Mouse (Mus musculus) erythroblast, embryonic 14.5 days (primary cell): ENCODE measurements around the gene Ccdc182. TPM values are rescaled to one million over a fixed set of nuclear protein-coding genes. Genes with fewer than 3 reads are reported as not detected.

Experiments used
- H3K27me3 ChIP-seq: 2 replicates; pipeline ENCODE4 v1.6.1; 2012; ENCODE audit warnings: inconsistent platforms; ENCODE audit not compliant: control insufficient read depth
- H3K36me3 ChIP-seq: 2 replicates; pipeline ENCODE4 v1.6.1; 2012; ENCODE audit warnings: mild to moderate bottlenecking, inconsistent platforms; ENCODE audit not compliant: control insufficient read depth
- H3K4me1 ChIP-seq: 2 replicates; pipeline ENCODE4 v1.6.1; 2012; ENCODE audit warnings: inconsistent platforms; ENCODE audit not compliant: control insufficient read depth
- H3K4me3 ChIP-seq: replicated peaks from 2 replicates; pipeline ENCODE3; 2012; ENCODE audit warnings: moderate library complexity, mild to moderate bottlenecking, inconsistent platforms
- H3K9me3 ChIP-seq: 2 replicates; pipeline ENCODE4 v1.6.1; 2012; ENCODE audit warnings: low read length, inconsistent platforms, mixed read lengths; ENCODE audit not compliant: control insufficient read depth
- GATA1 ChIP-seq: IDR thresholded peaks from 2 replicates; pipeline ENCODE4 v1.6.1; 2012; ENCODE audit warnings: low read length, inconsistent platforms, mixed read lengths
- TAL1 ChIP-seq: IDR thresholded peaks from 3 replicates; pipeline ENCODE4 v1.6.1; 2012; ENCODE audit warnings: low read length, inconsistent platforms, mixed read lengths
- polyA plus RNA-seq: library from polyadenylated mRNA; stranded (reverse); fragments of >175 nt; gene quantifications from 2 replicates; pipeline ENCODE4 v1.2.3, GENCODE M21; 2012

Ccdc182 gene
- polyA plus RNA-seq, 1 experiment = not detected

GRCm38 (mm10) chr11:88276534-88277308 is 17.1 kb upstream of the Ccdc182 start:
- Histone ChIP-seq H3K4me3 (no peak overlapping the region), H3K36me3 (no peaks in the 10 kb centered on the region), H3K4me1 (no peaks in the 10 kb centered on the region), H3K27me3 (no peaks in the 10 kb centered on the region; the same call in 1 of the 2 replicates), H3K9me3 (no peaks in the 10 kb centered on the region)
- no peak for TF ChIP-seq TAL1
- TF ChIP-seq GATA1 = no peak

GRCm38 (mm10) chr11:88279006-88279405 is 14.9 kb upstream of the Ccdc182 start:
- H3K4me1 ChIP-seq = no peaks in the 10 kb centered on the region
- no peaks in the 10 kb centered on the region; the same call in 1 of the 2 replicates for H3K27me3 ChIP-seq
- no peaks in the 10 kb centered on the region for H3K36me3 ChIP-seq
- no peak overlapping the region for H3K4me3 ChIP-seq
- no peak for TF ChIP-seq GATA1
- no peak for TF ChIP-seq TAL1
- H3K9me3 ChIP-seq = peaks cover 2% of the 10 kb centered on the region; the same call in 1 of the 2 replicates

GRCm38 (mm10) chr11:88280426-88280836 is 13.4 kb upstream of the Ccdc182 start:
- H3K4me1 ChIP-seq = no peaks in the 10 kb centered on the region
- no peak overlapping the region for H3K4me3 ChIP-seq
- no peak for TF ChIP-seq GATA1
- no peaks in the 10 kb centered on the region for H3K27me3 ChIP-seq
- H3K36me3 ChIP-seq = no peaks in the 10 kb centered on the region
- H3K9me3 ChIP-seq = peaks cover 2% of the 10 kb centered on the region; the same call in 1 of the 2 replicates

GRCm38 (mm10) chr11:88281428-88282119 is 12.3 kb upstream of the Ccdc182 start:
- TF ChIP-seq GATA1 = no peak
- Histone ChIP-seq H3K9me3 (peaks cover 2% of the 10 kb centered on the region; the same call in 1 of the 2 replicates), H3K36me3 (no peaks in the 10 kb centered on the region), H3K4me1 (no peaks in the 10 kb centered on the region), H3K4me3 (no peak overlapping the region), H3K27me3 (no peaks in the 10 kb centered on the region)

GRCm38 (mm10) chr11:88282516-88282915 is 11.3 kb upstream of the Ccdc182 start:
- Histone ChIP-seq H3K36me3 (no peaks in the 10 kb centered on the region), H3K4me1 (no peaks in the 10 kb centered on the region), H3K4me3 (no peak overlapping the region), H3K27me3 (no peaks in the 10 kb centered on the region), H3K9me3 (peaks cover 2% of the 10 kb centered on the region; the same call in 1 of the 2 replicates)
- TF ChIP-seq GATA1 (no peak), TAL1 (no peak)

GRCm38 (mm10) chr11:88286019-88286418 is 7.8 kb upstream of the Ccdc182 start:
- Histone ChIP-seq H3K9me3 (peaks cover 2% of the 10 kb centered on the region; the same call in 1 of the 2 replicates), H3K4me1 (no peaks in the 10 kb centered on the region), H3K27me3 (no peaks in the 10 kb centered on the region), H3K36me3 (no peaks in the 10 kb centered on the region), H3K4me3 (no peak overlapping the region)
- TF ChIP-seq TAL1 (no peak), GATA1 (no peak)

- Histone ChIP-seq H3K27me3 (peaks cover under 1% of the 10 kb centered on the region), H3K9me3 (no peaks in the 10 kb centered on the region), H3K36me3 (no peaks in the 10 kb centered on the region), H3K4me1 (no peaks in the 10 kb centered on the region), H3K4me3 (no peak overlapping the region)
- TF ChIP-seq TAL1 = no peak
- no peak for TF ChIP-seq GATA1
Measured at GRCm38 (mm10) chr11:88288400-88288799, 5.5 kb upstream of the Ccdc182 start.

GRCm38 (mm10) chr11:88288805-88289340 is 5.0 kb upstream of the Ccdc182 start:
- no peak for TF ChIP-seq GATA1
- TF ChIP-seq TAL1 = no peak
- no peaks in the 10 kb centered on the region for H3K36me3 ChIP-seq
- H3K27me3 ChIP-seq = peaks cover 4% of the 10 kb centered on the region
- H3K9me3 ChIP-seq = no peaks in the 10 kb centered on the region
- H3K4me3 ChIP-seq = no peak overlapping the region
- H3K4me1 ChIP-seq = no peaks in the 10 kb centered on the region

GRCm38 (mm10) chr11:88291245-88291644 is 2.6 kb upstream of the Ccdc182 start:
- no peaks in the 10 kb centered on the region for H3K9me3 ChIP-seq
- H3K4me3 ChIP-seq = no peak overlapping the region
- H3K36me3 ChIP-seq = no peaks in the 10 kb centered on the region
- TF ChIP-seq TAL1 (no peak), GATA1 (no peak)
- peaks cover 11% of the 10 kb centered on the region for H3K27me3 ChIP-seq
- no peaks in the 10 kb centered on the region for H3K4me1 ChIP-seq
